Mouse (Mus musculus) lung, adult 2 months (tissue): Measurements from ENCODE around the gene Ermp1.

Source experiments
- CTCF ChIP-seq: fragments of 200-500 bp; IDR thresholded peaks from 2 replicates; pipeline ENCODE4 v1.5.1; 2011; ENCODE audit warnings: mild to moderate bottlenecking, low read length, control low read depth; ENCODE audit not compliant: insufficient read depth
- POLR2A ChIP-seq: fragments of 200-500 bp; IDR thresholded peaks from 2 replicates; pipeline ENCODE4 v1.6.1; 2011; ENCODE audit warnings: low read depth, mild to moderate bottlenecking, control low read depth, low read length, borderline replicate concordance; ENCODE audit errors: extremely low read depth

GRCm38 (mm10) chr19:29697245-29697874 lies 49.1 kb upstream of the Ermp1 start, which contains the start of gene Mlana:
- TF ChIP-seq CTCF: no peak
- no peak for TF ChIP-seq POLR2A
